Mouse (Mus musculus): Measurements from ENCODE around the gene Coq5.

The Coq5 gene

GRCm38 (mm10) chr5:115279226-115280049, at the start of gene Coq5:
Gene Coq5 (plus strand): TSS chr5:115279666.
- peak; percentile 93 for DNase-seq

- no peak for DNase-seq
Measured at GRCm38 (mm10) chr5:115230830-115231551, 48.5 kb upstream of the Coq5 start.

GRCm38 (mm10) chr5:115231552-115232120, 47.8 kb upstream of the Coq5 start:
- no peak for DNase-seq

GRCm38 (mm10) chr5:115232516-115232915, 47.0 kb upstream of the Coq5 start:
- no peak for DNase-seq

- DNase-seq = no peak
Measured at GRCm38 (mm10) chr5:115233031-115233780, 46.3 kb upstream of the Coq5 start.

- no peak for DNase-seq
Measured at GRCm38 (mm10) chr5:115234519-115234918, 44.9 kb upstream of the Coq5 start.

- peak; percentile 61 to 74 for DNase-seq
Measured at GRCm38 (mm10) chr5:115235323-115235771, 44.1 kb upstream of the Coq5 start.

GRCm38 (mm10) chr5:115235786-115236263, 43.6 kb upstream of the Coq5 start, which contains the start of gene Pop5:
Gene Pop5 (plus strand): TSS chr5:115235836.
- DNase-seq = peak; percentile 96 to 97

- peak; percentile 94 to 95 for DNase-seq
Measured at GRCm38 (mm10) chr5:115237803-115238728, 41.4 kb upstream of the Coq5 start.

- DNase-seq = no peak
Measured at GRCm38 (mm10) chr5:115238729-115239195, 40.7 kb upstream of the Coq5 start.

- DNase-seq = no peak
Measured at GRCm38 (mm10) chr5:115240191-115240590, 39.3 kb upstream of the Coq5 start.

- no peak for DNase-seq
Measured at GRCm38 (mm10) chr5:115255472-115255871, 24.0 kb upstream of the Coq5 start.

GRCm38 (mm10) chr5:115256909-115257546, 22.4 kb upstream of the Coq5 start:
- DNase-seq = no peak

GRCm38 (mm10) chr5:115260356-115260755, 19.1 kb upstream of the Coq5 start:
- DNase-seq = no peak

- DNase-seq = no peak
Measured at GRCm38 (mm10) chr5:115261141-115261540, 18.3 kb upstream of the Coq5 start.

- DNase-seq = no peak
Measured at GRCm38 (mm10) chr5:115261880-115262279, 17.6 kb upstream of the Coq5 start.

GRCm38 (mm10) chr5:115262502-115263291, 16.8 kb upstream of the Coq5 start:
- DNase-seq = no peak

- no peak for DNase-seq
Measured at GRCm38 (mm10) chr5:115266340-115266739, 13.1 kb upstream of the Coq5 start.

GRCm38 (mm10) chr5:115266787-115267468, 12.5 kb upstream of the Coq5 start:
- no peak for DNase-seq

Measured in cerebellum, postnatal 36 days (tissue).